Mouse (Mus musculus) G1E (cell line): ENCODE results near the gene Edn2.

ENCODE experiments used
- CTCF ChIP-seq: IDR thresholded peaks from 2 replicates; pipeline ENCODE4 v1.5.1; 2012; ENCODE audit warnings: low read depth, low read length, inconsistent platforms, mixed read lengths
- GATA1 ChIP-seq: IDR thresholded peaks from 2 replicates; pipeline ENCODE4 v1.6.1; 2012; ENCODE audit warnings: borderline replicate concordance, low read length, inconsistent platforms, mixed read lengths
- TAL1 ChIP-seq: conservative IDR thresholded peaks from 2 replicates; pipeline ENCODE4 v1.6.1; 2012; ENCODE audit warnings: low read depth, low read length, inconsistent platforms, mixed read lengths

DNA sequence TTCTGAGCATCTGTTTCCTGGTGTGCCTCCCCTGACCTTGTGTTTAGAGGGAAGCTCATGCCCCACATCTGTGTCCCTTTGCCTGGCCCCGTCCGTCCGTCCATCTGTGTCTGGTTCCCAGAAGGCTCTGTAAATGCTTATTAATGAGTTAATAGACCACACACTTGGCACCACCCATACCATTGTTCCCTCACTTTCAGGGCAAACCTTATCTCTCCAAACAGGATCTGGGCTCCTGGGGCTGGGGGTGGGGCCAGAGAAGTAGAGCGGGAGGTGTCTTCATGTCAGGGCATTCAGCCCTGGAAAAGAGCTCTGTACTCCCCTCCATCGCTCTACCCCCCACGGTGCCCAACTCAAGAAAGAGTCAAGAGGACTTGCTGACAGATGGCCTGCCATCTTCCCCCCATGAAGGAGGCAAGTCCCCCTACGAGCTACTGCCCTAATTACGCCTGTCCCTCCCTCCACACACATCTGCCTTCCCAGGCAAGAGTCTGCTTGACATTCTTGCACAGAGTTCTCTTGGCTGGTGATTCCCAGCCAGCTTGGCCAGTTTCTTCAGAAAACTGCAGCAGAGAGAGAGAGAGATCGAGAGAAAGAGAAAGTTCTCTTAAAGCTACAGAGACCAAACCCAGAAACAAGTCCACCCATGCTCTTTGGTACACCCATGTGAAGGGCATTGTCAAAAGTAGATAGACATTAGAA lies 38.3 kb downstream of the Edn2 start:
- no peak for TF ChIP-seq CTCF
- no peak for TF ChIP-seq TAL1
- no peak for TF ChIP-seq GATA1
